Mouse (Mus musculus) liver, embryonic 13.5 days (tissue): Measurements from ENCODE around the gene BC048562. TPM values are rescaled to one million over a fixed set of nuclear protein-coding genes. Genes with fewer than 3 reads are reported as not detected.
A peak's percentile ranks its signal among the peaks of the same experiment; 100 is the strongest.

Experiments
- ATAC-seq: fragments of 200-750 bp; cut with Nextera tagmentation; 2 replicates; pipeline ENCODE4 v1.8.0; 2017; ENCODE audit warnings: low read depth, mild to moderate bottlenecking, moderate number of reproducible peaks, moderate library complexity
- DNase-seq: peaks from one replicate; pipeline ENCODE4 v3.0.0; 2022
- H3K27ac ChIP-seq: fragments of 300-500 bp; sonication (generic); 2 replicates; pipeline ENCODE4 v1.5.1; 2015; ENCODE audit warnings: moderate library complexity, mild to moderate bottlenecking, inconsistent platforms
- H3K27me3 ChIP-seq: fragments of 300-500 bp; sonication (generic); 2 replicates; pipeline ENCODE4 v1.6.1; 2015; ENCODE audit warnings: mild to moderate bottlenecking, inconsistent platforms
- H3K36me3 ChIP-seq: fragments of 300-500 bp; sonication (generic); 2 replicates; pipeline ENCODE4 v1.6.1; 2015; ENCODE audit warnings: mild to moderate bottlenecking, inconsistent platforms
- H3K4me1 ChIP-seq: fragments of 300-500 bp; sonication (generic); replicated peaks from 2 replicates; pipeline ENCODE4 v1.6.1; 2015; ENCODE audit warnings: inconsistent platforms
- H3K4me2 ChIP-seq: fragments of 300-500 bp; sonication (generic); 2 replicates; pipeline ENCODE4 v1.6.1; 2015; ENCODE audit warnings: inconsistent platforms, mild to moderate bottlenecking, moderate library complexity
- H3K4me3 ChIP-seq: fragments of 300-500 bp; sonication (generic); replicated peaks from 2 replicates; pipeline ENCODE4 v1.5.1; 2015; ENCODE audit warnings: mild to moderate bottlenecking, inconsistent platforms
- H3K9ac ChIP-seq: fragments of 300-500 bp; sonication (generic); 2 replicates; pipeline ENCODE4 v1.6.1; 2015; ENCODE audit warnings: mild to moderate bottlenecking, inconsistent platforms
- H3K9me3 ChIP-seq: fragments of 300-500 bp; sonication (generic); replicated peaks from 2 replicates; pipeline ENCODE4 v1.6.1; 2016; ENCODE audit warnings: inconsistent platforms
- WGBS: fragments of 180-500 bp; shearing (Covaris S2); methylation state at CpG from one replicate; pipeline ENCODE4 v1.1.7; 2015; ENCODE audit not compliant: insufficient replicate concordance; 5-methylcytosine and 5-hydroxymethylcytosine counted together
- polyA plus RNA-seq: library from polyadenylated mRNA; unstranded; fragments of >200 nt; fragmentation: Nextera tagmentation; extraction: Ambion mirVana; gene quantifications from 2 replicates; pipeline ENCODE4 v1.2.1, GENCODE M21; 2015

Gene BC048562
- polyA plus RNA-seq, 1 experiment from 2014 or later, result not detected

- Histone ChIP-seq H3K4me1 (peaks cover 35% of the 10 kb centered on the region), H3K9me3 (no peaks in the 10 kb centered on the region), H3K36me3 (peaks cover 43% of the 10 kb centered on the region), H3K4me2 (peak overlapping the region; percentile 88), H3K4me3 (peak overlapping the region; percentile 91), H3K9ac (peak overlapping the region; percentile 90), H3K27me3 (no peaks in the 10 kb centered on the region), H3K27ac (peak overlapping the region; percentile 91)
- DNase-seq (no peak), ATAC-seq (no peak)
- 88% methylated on average over 5 of the region's 5 CpGs for WGBS
Measured at GRCm38 (mm10) chr9:108461675-108462074, 25.4 kb downstream of the BC048562 start.

GRCm38 (mm10) chr9:108462192-108462591, 25.9 kb downstream of the BC048562 start:
- WGBS, result 84% methylated on average over 10 of the region's 10 CpGs
- H3K4me1 ChIP-seq, result peaks cover 31% of the 10 kb centered on the region
- ATAC-seq (no peak), DNase-seq (no peak)
- H3K27me3 ChIP-seq, result no peaks in the 10 kb centered on the region
- no peaks in the 10 kb centered on the region for H3K9me3 ChIP-seq
- peak overlapping the region; percentile 91 for H3K27ac ChIP-seq
- 0 out of 2 replicates have a peak overlapping the region, but pooled peaks have one; percentile 91 for H3K4me3 ChIP-seq
- peak overlapping the region; percentile 88 for H3K4me2 ChIP-seq
- H3K9ac ChIP-seq, result peak overlapping the region; percentile 90
- H3K36me3 ChIP-seq, result peaks cover 43% of the 10 kb centered on the region

GRCm38 (mm10) chr9:108463713-108464112, 27.4 kb downstream of the BC048562 start:
- 91% methylated on average over 9 of the region's 9 CpGs for WGBS
- Histone ChIP-seq H3K27ac (no peak overlapping the region), H3K4me2 (no peak overlapping the region), H3K4me1 (peaks cover 28% of the 10 kb centered on the region), H3K36me3 (peaks cover 48% of the 10 kb centered on the region), H3K9ac (no peak overlapping the region), H3K4me3 (no peak overlapping the region), H3K27me3 (no peaks in the 10 kb centered on the region), H3K9me3 (no peaks in the 10 kb centered on the region)
- ATAC-seq (no peak), DNase-seq (no peak)

- H3K27me3 ChIP-seq, result no peaks in the 10 kb centered on the region
- ATAC-seq (no peak), DNase-seq (no peak)
- H3K9ac ChIP-seq, result no peak overlapping the region
- H3K4me3 ChIP-seq, result no peak overlapping the region
- H3K36me3 ChIP-seq, result peaks cover 48% of the 10 kb centered on the region
- H3K27ac ChIP-seq, result no peak overlapping the region
- H3K9me3 ChIP-seq, result no peaks in the 10 kb centered on the region
- peaks cover 15% of the 10 kb centered on the region for H3K4me1 ChIP-seq
- WGBS, result 74% methylated on average over 2 of the region's 2 CpGs
- no peak overlapping the region for H3K4me2 ChIP-seq
Measured at GRCm38 (mm10) chr9:108466219-108466618, 29.9 kb downstream of the BC048562 start.

- no peak overlapping the region for H3K27ac ChIP-seq
- no peaks in the 10 kb centered on the region for H3K9me3 ChIP-seq
- no peak for DNase-seq
- no peaks in the 10 kb centered on the region for H3K4me1 ChIP-seq
- H3K4me3 ChIP-seq, result no peak overlapping the region
- WGBS, result 64% methylated on average over 5 of the region's 5 CpGs
- H3K4me2 ChIP-seq, result no peak overlapping the region
- peaks cover 27% of the 10 kb centered on the region for H3K36me3 ChIP-seq
- no peaks in the 10 kb centered on the region for H3K27me3 ChIP-seq
- no peak overlapping the region for H3K9ac ChIP-seq
- no peak for ATAC-seq
Measured at GRCm38 (mm10) chr9:108469430-108469829, 33.1 kb downstream of the BC048562 start.

GRCm38 (mm10) chr9:108469845-108470244, 33.6 kb downstream of the BC048562 start:
- no peak for DNase-seq
- no peaks in the 10 kb centered on the region for H3K27me3 ChIP-seq
- H3K4me3 ChIP-seq, result no peak overlapping the region
- H3K36me3 ChIP-seq, result peaks cover 23% of the 10 kb centered on the region
- H3K27ac ChIP-seq, result no peak overlapping the region
- ATAC-seq, result no peak
- H3K4me1 ChIP-seq, result no peaks in the 10 kb centered on the region
- H3K9ac ChIP-seq, result no peak overlapping the region
- 53% methylated on average over 4 of the region's 4 CpGs for WGBS
- H3K4me2 ChIP-seq, result no peak overlapping the region
- no peaks in the 10 kb centered on the region for H3K9me3 ChIP-seq

- DNase-seq, result no peak
- H3K9ac ChIP-seq, result no peak overlapping the region
- peaks cover 11% of the 10 kb centered on the region for H3K4me1 ChIP-seq
- H3K27me3 ChIP-seq, result peaks cover 8% of the 10 kb centered on the region; the same call in 1 of the 2 replicates
- no peak overlapping the region for H3K4me2 ChIP-seq
- no peaks in the 10 kb centered on the region for H3K36me3 ChIP-seq
- no peaks in the 10 kb centered on the region for H3K9me3 ChIP-seq
- 35% methylated on average over 1 of the region's 1 CpGs for WGBS
- ATAC-seq, result no peak
- no peak overlapping the region for H3K27ac ChIP-seq
- H3K4me3 ChIP-seq, result no peak overlapping the region
Measured at GRCm38 (mm10) chr9:108474528-108474927, 38.2 kb downstream of the BC048562 start.

- H3K36me3 ChIP-seq, result no peaks in the 10 kb centered on the region; the same call in 1 of the 2 replicates
- DNase-seq, result no peak
- peak overlapping the region; percentile 46 for H3K4me3 ChIP-seq
- peak overlapping the region; percentile 62 for H3K4me2 ChIP-seq
- H3K27ac ChIP-seq, result no peak overlapping the region
- H3K4me1 ChIP-seq, result peaks cover 21% of the 10 kb centered on the region
- peak; percentile 47 for ATAC-seq
- H3K9me3 ChIP-seq, result no peaks in the 10 kb centered on the region
- peaks cover 8% of the 10 kb centered on the region; the same call in 1 of the 2 replicates for H3K27me3 ChIP-seq
- 2% methylated on average over 20 of the region's 20 CpGs for WGBS
- peak overlapping the region; percentile 31; the same call in 1 of the 2 replicates for H3K9ac ChIP-seq
Measured at GRCm38 (mm10) chr9:108478638-108479156, 42.4 kb downstream of the BC048562 start.

GRCm38 (mm10) chr9:108479241-108479640, 43.0 kb downstream of the BC048562 start:
- Histone ChIP-seq H3K4me1 (peaks cover 21% of the 10 kb centered on the region), H3K4me3 (peak overlapping the region; percentile 46; the same call in 1 of the 2 replicates), H3K4me2 (peak overlapping the region; percentile 62), H3K27me3 (peaks cover 8% of the 10 kb centered on the region; the same call in 1 of the 2 replicates), H3K36me3 (no peaks in the 10 kb centered on the region; the same call in 1 of the 2 replicates), H3K9ac (0 out of 2 replicates have a peak overlapping the region, but pooled peaks have one; percentile 31), H3K27ac (no peak overlapping the region), H3K9me3 (no peaks in the 10 kb centered on the region)
- no peak for ATAC-seq
- 37% methylated on average over 11 of the region's 11 CpGs for WGBS
- DNase-seq, result no peak

GRCm38 (mm10) chr9:108479721-108480351, 43.6 kb downstream of the BC048562 start, which contains the start of gene Lamb2:
Lamb2 (plus strand) TSS chr9:108479736.
- peak within 1 kb of the TSS; percentile 46 for H3K4me3 ChIP-seq
- 27% methylated on average over 10 of the region's 10 CpGs for WGBS
- no peak within 1 kb of the TSS for H3K27ac ChIP-seq
- no peaks in the 10 kb centered on the region for H3K9me3 ChIP-seq
- DNase-seq (no peak), ATAC-seq (peak; percentile 33; the same call in 1 of the 2 replicates)
- peaks cover 8% of the 10 kb centered on the region; the same call in 1 of the 2 replicates for H3K27me3 ChIP-seq
- H3K4me2 ChIP-seq, result peak within 1 kb of the TSS; percentile 62
- peak within 1 kb of the TSS; percentile 31 for H3K9ac ChIP-seq
- H3K4me1 ChIP-seq, result peaks cover 21% of the 10 kb centered on the region
- H3K36me3 ChIP-seq, result no peaks in the 10 kb centered on the region; the same call in 1 of the 2 replicates

- H3K9ac ChIP-seq, result no peak overlapping the region
- no peaks in the 10 kb centered on the region for H3K9me3 ChIP-seq
- ATAC-seq (no peak), DNase-seq (no peak)
- no peak overlapping the region for H3K27ac ChIP-seq
- no peak overlapping the region for H3K4me2 ChIP-seq
- 83% methylated on average over 28 of the region's 28 CpGs for WGBS
- no peak overlapping the region for H3K4me3 ChIP-seq
- H3K4me1 ChIP-seq, result peaks cover 21% of the 10 kb centered on the region
- peaks cover 3% of the 10 kb centered on the region; the same call in 1 of the 2 replicates for H3K36me3 ChIP-seq
- peaks cover 8% of the 10 kb centered on the region; the same call in 1 of the 2 replicates for H3K27me3 ChIP-seq
Measured at GRCm38 (mm10) chr9:108480813-108481519, 44.7 kb downstream of the BC048562 start.
